Mouse (Mus musculus): ENCODE data around the gene Prom1. TPM values are rescaled to one million over a fixed set of nuclear protein-coding genes. Genes with fewer than 3 reads are reported as not detected.

Gene Prom1
- polyA plus RNA-seq, 1 experiment from 2014 or later, result 38.2 TPM

DNA sequence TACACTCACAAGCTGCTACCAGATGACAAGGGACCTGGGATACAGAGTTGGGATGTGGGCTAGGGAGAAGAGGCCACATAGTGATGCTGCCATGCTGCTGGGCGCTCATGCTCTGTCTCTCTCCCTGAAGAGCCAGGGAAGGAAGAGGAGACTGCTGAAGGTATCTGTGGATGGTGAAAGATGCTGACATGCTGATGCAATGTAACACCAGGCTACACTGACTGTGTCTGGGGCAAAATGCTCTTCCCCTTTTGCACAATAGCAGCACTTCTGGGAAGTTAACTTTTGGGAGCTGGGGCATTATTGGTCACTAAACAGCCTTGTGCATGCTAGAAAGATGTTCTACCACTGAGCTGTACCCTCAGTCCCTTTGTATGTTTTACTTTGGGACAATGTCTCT lies 26.4 kb downstream of the Prom1 start:
- H3K27me3 ChIP-seq, result no peaks in the 10 kb centered on the region
- H3K4me2 ChIP-seq, result no peak overlapping the region
- H3K4me1 ChIP-seq, result peaks cover 13% of the 10 kb centered on the region
- 90% methylated on average over 1 of the region's 1 CpGs for WGBS
- H3K9me3 ChIP-seq, result no peaks in the 10 kb centered on the region
- H3K36me3 ChIP-seq, result no peaks in the 10 kb centered on the region
- no peak overlapping the region for H3K4me3 ChIP-seq
- H3K27ac ChIP-seq, result no peak overlapping the region
- no peak overlapping the region for H3K9ac ChIP-seq
- no peak for ATAC-seq (ENCODE audit: insufficient number of reproducible peaks, insufficient read depth, low FRiP score, low TSS enrichment, low read depth)

DNA sequence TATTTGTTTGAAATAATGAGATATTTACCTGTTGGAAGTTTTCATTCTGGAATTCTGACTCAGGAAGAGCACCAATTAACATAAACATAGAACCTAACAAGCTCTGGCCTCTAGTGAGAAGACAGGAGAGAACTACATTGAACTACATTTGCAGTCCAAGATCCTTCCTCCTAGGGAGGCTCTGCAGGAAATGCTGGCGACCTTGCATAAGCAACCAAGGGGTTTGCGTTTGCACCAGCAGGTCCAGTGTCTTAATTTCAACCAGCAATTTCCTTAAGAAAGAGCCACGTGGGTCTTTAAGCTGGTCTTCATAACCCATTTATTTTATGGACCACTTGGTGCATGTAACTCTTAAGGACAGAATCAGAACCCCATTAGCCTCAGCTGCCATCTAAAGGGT lies 28.2 kb downstream of the Prom1 start:
- no peaks in the 10 kb centered on the region for H3K36me3 ChIP-seq

DNA sequence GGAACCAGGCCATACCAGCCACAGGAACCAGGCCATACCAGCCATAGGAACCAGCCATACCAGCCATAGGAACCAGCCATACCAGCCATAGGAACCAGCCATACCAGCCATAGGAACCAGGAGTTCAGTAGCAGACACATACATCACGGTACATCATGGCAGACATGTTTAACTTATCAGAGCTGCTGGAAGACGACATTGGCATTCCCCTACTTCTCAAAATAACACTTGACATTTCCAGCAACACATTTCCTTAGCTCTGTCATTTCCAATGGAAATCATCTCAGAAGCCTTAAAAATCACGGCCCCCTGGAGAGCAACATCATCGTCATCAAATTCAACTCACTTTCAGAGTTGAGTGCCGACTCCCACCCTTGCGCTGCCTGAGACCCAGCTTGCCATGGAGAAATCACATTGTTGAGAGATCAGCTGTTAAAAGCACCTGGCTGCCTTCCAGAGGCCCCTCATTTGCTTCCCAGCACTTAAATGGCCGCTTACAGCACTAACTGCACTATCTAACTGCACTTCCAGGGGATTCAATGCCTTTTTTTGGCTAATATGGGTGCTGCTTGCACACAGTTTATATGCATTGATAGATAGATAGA lies 31.2 kb downstream of the Prom1 start:
- 78% methylated on average over 7 of the region's 7 CpGs for WGBS
- H3K27ac ChIP-seq, result no peak overlapping the region
- no peaks in the 10 kb centered on the region for H3K9me3 ChIP-seq
- no peaks in the 10 kb centered on the region for H3K27me3 ChIP-seq
- peaks cover 30% of the 10 kb centered on the region for H3K4me1 ChIP-seq
- H3K9ac ChIP-seq, result no peak overlapping the region
- H3K36me3 ChIP-seq, result peaks cover 7% of the 10 kb centered on the region; the same call in 1 of the 2 replicates
- H3K4me3 ChIP-seq, result no peak overlapping the region
- no peak for ATAC-seq (ENCODE audit: insufficient number of reproducible peaks, insufficient read depth, low FRiP score, low TSS enrichment, low read depth)
- no peak overlapping the region for H3K4me2 ChIP-seq

More for the DNA sequence above, 28.2 kb downstream of the Prom1 start:
- peaks cover 18% of the 10 kb centered on the region for H3K4me1 ChIP-seq
- no peaks in the 10 kb centered on the region for H3K9me3 ChIP-seq
- no peak overlapping the region for H3K27ac ChIP-seq
- H3K9ac ChIP-seq, result no peak overlapping the region
- 62% methylated on average over 3 of the region's 3 CpGs for WGBS
- H3K27me3 ChIP-seq, result no peaks in the 10 kb centered on the region
- no peak overlapping the region for H3K4me2 ChIP-seq
- H3K4me3 ChIP-seq, result no peak overlapping the region
- no peak for ATAC-seq (ENCODE audit: insufficient number of reproducible peaks, insufficient read depth, low FRiP score, low TSS enrichment, low read depth)

DNA sequence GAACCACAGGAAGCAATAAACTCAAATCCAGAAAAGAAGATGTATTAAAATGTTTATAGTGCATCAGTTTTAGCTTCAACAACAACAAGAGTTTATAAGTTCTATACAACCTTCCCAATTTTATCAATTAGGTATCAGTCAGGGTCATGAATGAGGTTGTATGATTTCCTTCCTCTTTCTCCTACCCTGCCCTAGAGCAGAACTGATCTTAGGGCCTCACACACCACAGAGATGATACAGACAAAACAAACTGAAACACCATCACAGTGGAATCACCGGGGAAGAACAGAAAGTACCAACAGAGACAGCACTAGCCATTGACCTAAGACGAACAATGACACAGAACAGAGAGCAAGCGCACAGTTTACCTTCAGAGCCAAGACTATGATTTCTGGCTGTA lies 43.6 kb downstream of the Prom1 start:
- Histone ChIP-seq H3K4me1 (no peaks in the 10 kb centered on the region), H3K36me3 (peaks cover 16% of the 10 kb centered on the region; the same call in 1 of the 2 replicates), H3K4me2 (no peak overlapping the region), H3K9me3 (no peaks in the 10 kb centered on the region), H3K27me3 (no peaks in the 10 kb centered on the region), H3K4me3 (no peak overlapping the region), H3K9ac (no peak overlapping the region), H3K27ac (no peak overlapping the region)
- 93% methylated on average over 3 of the region's 3 CpGs for WGBS
- no peak for ATAC-seq (ENCODE audit: insufficient number of reproducible peaks, insufficient read depth, low FRiP score, low TSS enrichment, low read depth)

DNA sequence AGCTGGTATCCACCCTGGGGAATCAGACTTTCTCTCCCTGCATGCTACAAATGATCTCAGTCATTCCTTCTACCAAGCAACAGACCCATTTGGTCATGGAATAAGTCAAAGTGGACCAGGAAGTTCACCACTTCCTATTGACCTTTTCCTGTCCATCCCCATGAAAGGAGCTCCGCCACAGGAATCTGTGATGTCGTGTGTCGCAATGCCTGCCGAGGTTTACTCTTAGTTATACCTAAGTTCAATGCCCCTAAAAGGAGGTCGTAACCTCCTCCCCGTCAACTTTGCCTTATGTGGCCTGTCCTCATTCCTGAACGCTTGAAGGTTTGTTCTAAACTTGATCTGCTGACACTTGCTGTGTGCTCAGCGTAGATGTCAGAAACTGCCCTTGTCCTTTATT lies 51.6 kb downstream of the Prom1 start:
- H3K9ac ChIP-seq, result no peak overlapping the region
- no peaks in the 10 kb centered on the region for H3K27me3 ChIP-seq
- 68% methylated on average over 8 of the region's 8 CpGs for whole genome bisulfite sequencing
- no peak overlapping the region for H3K4me2 ChIP-seq
- H3K4me3 ChIP-seq, result no peak overlapping the region
- H3K36me3 ChIP-seq, result no peaks in the 10 kb centered on the region; the same call in 1 of the 2 replicates
- no peaks in the 10 kb centered on the region for H3K9me3 ChIP-seq
- no peak overlapping the region for H3K27ac ChIP-seq
- ATAC-seq (ENCODE audit: insufficient number of reproducible peaks, insufficient read depth, low FRiP score, low TSS enrichment, low read depth), result no peak
- H3K4me1 ChIP-seq, result no peaks in the 10 kb centered on the region

DNA sequence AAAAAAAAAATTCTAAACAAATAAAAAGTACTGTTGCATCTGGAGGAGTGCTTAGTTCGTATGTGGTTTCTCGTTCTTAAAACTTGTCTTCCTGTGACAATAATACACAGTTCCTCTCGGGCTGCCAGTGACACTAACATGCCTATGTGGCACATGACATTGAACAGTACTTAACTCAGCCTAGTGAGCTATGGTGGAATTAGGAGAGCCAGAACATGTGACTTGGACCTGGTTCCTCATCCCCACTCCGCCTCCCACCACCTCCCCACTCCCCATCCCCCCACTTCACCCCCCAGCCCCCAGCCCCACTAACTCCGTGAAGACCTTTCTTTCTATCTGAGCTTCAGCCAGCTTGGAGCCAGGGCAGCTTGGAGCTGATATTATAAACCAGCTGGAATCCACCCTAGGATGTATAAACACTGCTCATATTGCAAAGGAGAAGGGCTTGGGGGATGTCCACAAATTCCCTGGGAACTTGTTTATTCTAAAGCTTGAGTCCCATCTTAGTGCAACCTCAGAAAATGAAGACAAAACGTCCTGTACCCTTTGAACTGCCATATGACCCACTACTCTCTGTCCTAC lies 52.3 kb downstream of the Prom1 start:
- Histone ChIP-seq H3K36me3 (no peaks in the 10 kb centered on the region; the same call in 1 of the 2 replicates), H3K9ac (no peak overlapping the region)
- ATAC-seq (ENCODE audit: insufficient number of reproducible peaks, insufficient read depth, low FRiP score, low TSS enrichment, low read depth), result no peak

DNA sequence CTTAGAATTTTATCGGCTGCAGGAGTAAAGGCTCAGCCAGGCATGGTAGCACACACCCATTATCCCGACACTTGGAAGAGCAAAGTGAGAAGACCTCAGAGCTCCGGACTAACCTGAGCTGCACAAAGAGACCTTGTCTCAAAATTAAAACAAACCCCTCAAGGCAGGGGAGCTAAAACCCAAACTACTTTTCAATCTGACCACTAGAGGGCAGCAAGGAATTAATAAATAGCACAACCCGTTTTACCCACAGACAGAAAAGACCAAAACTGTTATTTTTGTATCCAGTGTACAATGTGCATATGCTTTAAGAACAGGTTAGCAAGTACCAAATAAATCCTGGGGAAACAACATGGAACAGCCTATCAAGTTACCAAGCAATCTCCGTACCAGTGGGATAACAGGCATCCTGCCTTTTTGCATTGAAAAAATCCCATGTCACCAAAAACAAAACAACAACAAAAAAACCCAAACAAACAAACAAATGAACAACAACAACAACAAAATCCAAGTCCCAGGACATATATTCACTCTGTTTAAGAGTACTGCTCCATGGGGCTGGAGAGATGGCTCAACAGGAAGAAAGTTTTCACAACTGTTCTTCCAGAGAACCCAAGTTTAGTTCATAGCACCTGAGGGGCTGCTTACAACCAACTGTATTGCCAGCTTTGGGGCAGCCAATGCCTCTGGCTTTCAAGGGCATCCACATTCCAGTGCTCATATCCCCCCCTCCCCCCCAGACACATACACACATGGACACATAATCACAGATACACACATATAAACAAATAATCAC lies 53.1 kb downstream of the Prom1 start:
- no peaks in the 10 kb centered on the region for H3K4me1 ChIP-seq
- H3K27ac ChIP-seq, result no peak overlapping the region
- no peak overlapping the region for H3K9ac ChIP-seq
- no peaks in the 10 kb centered on the region for H3K27me3 ChIP-seq
- 25% methylated on average over 5 of the region's 5 CpGs for WGBS
- no peaks in the 10 kb centered on the region for H3K9me3 ChIP-seq
- H3K36me3 ChIP-seq, result no peaks in the 10 kb centered on the region; the same call in 1 of the 2 replicates
- ATAC-seq (ENCODE audit: insufficient number of reproducible peaks, insufficient read depth, low FRiP score, low TSS enrichment, low read depth), result no peak
- H3K4me2 ChIP-seq, result no peak overlapping the region
- H3K4me3 ChIP-seq, result no peak overlapping the region

More for the DNA sequence above, 52.3 kb downstream of the Prom1 start:
- Histone ChIP-seq H3K9me3 (no peaks in the 10 kb centered on the region), H3K4me3 (no peak overlapping the region), H3K27me3 (no peaks in the 10 kb centered on the region), H3K27ac (no peak overlapping the region), H3K4me2 (no peak overlapping the region), H3K4me1 (no peaks in the 10 kb centered on the region)
- WGBS, result 49% methylated on average over 6 of the region's 6 CpGs

DNA sequence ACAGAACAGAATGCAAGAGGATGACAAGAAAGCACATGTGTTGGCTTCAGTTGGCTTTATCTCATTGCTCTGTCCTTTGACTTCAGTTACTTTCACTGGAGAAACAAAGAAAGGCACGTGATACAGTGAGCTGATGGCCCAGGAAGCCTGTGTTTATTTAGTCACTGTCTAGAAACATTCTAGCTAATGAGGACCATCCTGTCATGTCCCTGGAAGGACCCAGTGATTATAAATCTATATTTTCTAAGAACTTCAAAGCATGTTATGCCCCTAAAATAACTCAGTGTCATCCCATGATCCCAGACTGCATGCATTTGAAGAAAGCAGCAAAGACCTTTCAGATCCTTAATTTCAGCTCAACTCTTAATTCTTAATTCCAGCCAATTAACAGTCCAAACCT lies 60.1 kb downstream of the Prom1 start:
- H3K4me2 ChIP-seq, result no peak overlapping the region
- H3K36me3 ChIP-seq, result peaks cover 6% of the 10 kb centered on the region
- H3K9me3 ChIP-seq, result no peaks in the 10 kb centered on the region
- H3K9ac ChIP-seq, result no peak overlapping the region
- no peak overlapping the region for H3K4me3 ChIP-seq
- WGBS, result 41% methylated on average over 1 of the region's 1 CpGs
- H3K27ac ChIP-seq, result no peak overlapping the region
- no peaks in the 10 kb centered on the region for H3K27me3 ChIP-seq
- no peaks in the 10 kb centered on the region for H3K4me1 ChIP-seq
- no peak for ATAC-seq (ENCODE audit: insufficient number of reproducible peaks, insufficient read depth, low FRiP score, low TSS enrichment, low read depth)

DNA sequence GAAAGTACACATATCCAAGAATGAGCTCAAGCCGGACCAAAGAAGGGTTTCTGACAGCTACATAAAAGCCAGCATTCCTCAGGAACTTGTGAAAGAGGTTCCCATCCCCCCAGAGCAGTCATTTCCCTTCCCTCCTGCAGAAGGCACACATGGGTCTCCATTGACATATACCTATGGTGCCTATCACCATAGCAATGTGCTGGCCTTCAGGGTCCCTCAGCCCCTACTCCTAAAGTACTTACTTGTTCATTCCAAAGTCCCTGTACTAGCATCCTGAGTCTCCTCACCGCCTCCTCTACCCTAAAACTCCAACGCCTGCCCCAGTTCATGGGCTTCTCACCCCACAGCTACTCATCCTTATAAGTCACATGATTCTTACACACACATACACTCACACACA lies 60.8 kb downstream of the Prom1 start:
- Histone ChIP-seq H3K4me1 (no peaks in the 10 kb centered on the region), H3K4me2 (no peak overlapping the region), H3K27ac (no peak overlapping the region), H3K36me3 (peaks cover 9% of the 10 kb centered on the region), H3K27me3 (no peaks in the 10 kb centered on the region), H3K9ac (no peak overlapping the region), H3K9me3 (no peaks in the 10 kb centered on the region), H3K4me3 (no peak overlapping the region)
- ATAC-seq (ENCODE audit: insufficient number of reproducible peaks, insufficient read depth, low FRiP score, low TSS enrichment, low read depth), result no peak
- 85% methylated on average over 3 of the region's 3 CpGs for WGBS

DNA sequence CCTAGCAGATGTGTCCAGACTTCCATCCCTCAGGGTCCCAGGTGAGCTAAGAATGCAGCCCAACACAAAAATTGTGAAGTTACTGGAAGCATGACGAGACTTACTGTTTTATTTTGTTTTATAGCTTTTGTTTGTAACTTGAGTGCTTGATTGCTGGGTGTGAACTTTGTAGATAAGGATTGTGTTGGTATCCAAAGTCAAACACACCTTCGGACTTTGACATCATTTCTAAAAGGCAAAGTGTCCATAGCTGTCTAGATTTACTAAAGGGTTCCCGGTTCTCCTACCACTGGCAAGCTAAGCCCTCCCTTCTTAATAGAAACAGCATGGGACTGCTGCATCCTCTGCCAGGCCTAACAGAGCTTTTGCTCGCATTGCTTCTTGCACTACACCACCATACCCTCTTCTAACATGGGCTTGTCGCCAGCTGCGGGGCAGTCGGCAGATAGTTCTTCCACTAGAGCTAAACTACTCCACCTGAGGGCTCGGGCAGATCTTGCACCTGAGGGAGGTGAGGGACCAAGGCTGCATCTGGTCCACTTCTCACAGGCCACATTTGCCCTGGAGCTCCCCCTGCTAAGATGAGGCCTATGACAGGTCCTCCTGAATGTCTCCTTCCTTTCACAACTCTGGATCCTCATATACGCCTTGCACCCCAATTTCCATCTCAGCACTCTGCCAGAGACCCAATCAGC lies 103.4 kb downstream of the Prom1 start:
- no peak overlapping the region for H3K4me3 ChIP-seq
- no peak overlapping the region for H3K27ac ChIP-seq
- H3K4me2 ChIP-seq, result no peak overlapping the region
- WGBS, result 92% methylated on average over 9 of the region's 9 CpGs
- ATAC-seq (ENCODE audit: insufficient number of reproducible peaks, insufficient read depth, low FRiP score, low TSS enrichment, low read depth), result no peak
- H3K36me3 ChIP-seq, result peaks cover 24% of the 10 kb centered on the region
- H3K9ac ChIP-seq, result no peak overlapping the region
- no peaks in the 10 kb centered on the region for H3K4me1 ChIP-seq
- H3K9me3 ChIP-seq, result no peaks in the 10 kb centered on the region
- H3K27me3 ChIP-seq, result no peaks in the 10 kb centered on the region

DNA sequence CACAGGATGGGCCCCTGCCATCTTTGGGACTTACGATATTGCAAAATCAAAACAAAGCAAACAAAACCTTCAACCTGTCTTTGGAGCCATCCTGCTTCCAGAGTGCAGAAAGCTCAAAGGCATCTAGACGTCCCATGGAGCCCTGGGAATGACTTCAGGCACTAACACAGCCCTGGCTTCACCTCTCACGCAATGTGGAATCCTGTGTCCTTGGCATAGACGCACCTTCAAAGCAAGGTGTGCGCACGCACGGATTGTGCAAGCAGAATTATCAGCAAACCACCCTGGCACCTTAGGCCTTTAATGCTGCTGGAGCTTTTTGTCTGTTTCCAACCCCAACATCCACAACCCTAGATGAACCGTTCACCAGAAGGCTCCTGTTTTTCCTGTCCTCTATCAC lies 104.2 kb downstream of the Prom1 start:
- H3K9ac ChIP-seq, result no peak overlapping the region
- H3K27ac ChIP-seq, result no peak overlapping the region
- 92% methylated on average over 8 of the region's 8 CpGs for WGBS
- H3K9me3 ChIP-seq, result no peaks in the 10 kb centered on the region
- no peak for ATAC-seq (ENCODE audit: insufficient number of reproducible peaks, insufficient read depth, low FRiP score, low TSS enrichment, low read depth)
- H3K4me2 ChIP-seq, result no peak overlapping the region
- H3K36me3 ChIP-seq, result peaks cover 22% of the 10 kb centered on the region
- H3K4me3 ChIP-seq, result no peak overlapping the region
- no peaks in the 10 kb centered on the region for H3K4me1 ChIP-seq
- H3K27me3 ChIP-seq, result no peaks in the 10 kb centered on the region
